In the genomic region with DNA sequence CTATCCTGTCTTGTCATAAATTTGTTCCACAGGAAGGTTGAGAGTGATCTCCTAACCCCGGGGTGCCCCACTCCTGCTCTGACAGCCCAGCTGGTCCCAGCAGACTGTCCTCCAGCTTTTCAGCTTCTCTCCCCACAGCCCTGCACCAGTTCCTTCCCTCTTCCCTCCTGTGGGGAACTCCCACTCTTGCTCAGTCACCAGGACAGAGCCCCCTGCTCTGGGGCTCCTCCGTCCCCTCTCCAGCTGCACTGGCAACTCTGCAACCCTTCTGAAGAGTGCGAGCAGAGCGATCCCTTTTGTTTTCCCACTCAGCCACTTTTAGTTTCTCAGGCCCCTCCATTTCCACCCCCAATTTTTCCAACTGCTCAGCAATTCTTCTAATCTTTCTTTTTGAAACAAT, we compare ENCODE assay signal across 10 mouse cellular contexts. TPM values are rescaled to one million over a fixed set of nuclear protein-coding genes. Genes with fewer than 3 reads are reported as not detected.
DNase-seq lines count a peak whose midpoint lies in the region; ATAC-seq and TF ChIP-seq lines count a peak whose summit lies in the region.
"Had no signal": no experiment of that assay in that cellular context is flagged by ENCODE, and none has a peak within 500 bp of the region (broad histone marks: within the 10 kb centered on the region; RNA-seq: fewer than 3 reads in every experiment).

No protein-coding gene starts in this region.

- DNase-seq in heart, adult 18-20 months, result no peak
- peak; percentile 54 for DNase-seq in lung, postnatal 0 days (ENCODE audit: low spot score)
- DNase-seq in lung, adult 2 months, result no peak
- no peak for DNase-seq in stomach, postnatal 0 days (ENCODE audit: low spot score)
- no peak for DNase-seq in yolk sac, embryonic 10.5 days (ENCODE audit: low spot score)
- no peak for DNase-seq in cerebellum, postnatal 36 days
- DNase-seq: gastrocnemius, adult 2 months had no signal

- no peaks in the 10 kb centered on the region for H3K9me3 ChIP-seq in heart, embryonic 13.5 days
- H3K9me3 ChIP-seq in lung, postnatal 0 days (ENCODE audit: low read length), result no peaks in the 10 kb centered on the region
- H3K9me3 ChIP-seq in stomach, postnatal 0 days (ENCODE audit: control insufficient read depth, low read length), result no peaks in the 10 kb centered on the region

- no peak for ATAC-seq in heart, embryonic 13.5 days (ENCODE audit: extremely low read depth, insufficient number of reproducible peaks, low FRiP score, low TSS enrichment)
- peak; percentile 81 for ATAC-seq in lung, postnatal 0 days
- peak; percentile 47 for ATAC-seq in megakaryocyte, adult 5-6 weeks (ENCODE audit: poor library complexity, severe bottlenecking)
- 0 out of 2 replicates have a peak, but pooled peaks have one; percentile 38 for ATAC-seq in stomach, postnatal 0 days (ENCODE audit: low FRiP score, low TSS enrichment)

- no peak for TF ChIP-seq POLR2A in lung, adult 2 months (IDR thresholded peaks at IDR 0.05; ENCODE audit: borderline replicate concordance, extremely low read depth, low read depth, low read length)

- no peaks in the 10 kb centered on the region for H3K27me3 ChIP-seq in heart, embryonic 13.5 days (replicated peaks)
- H3K27me3 ChIP-seq in lung, postnatal 0 days (replicated peaks; ENCODE audit: insufficient read depth, low read length), result no peaks in the 10 kb centered on the region
- H3K27me3 ChIP-seq in stomach, postnatal 0 days (ENCODE audit: control insufficient read depth, insufficient read depth, low read length), result no peaks in the 10 kb centered on the region

- H3K4me2 ChIP-seq in heart, embryonic 13.5 days, result peak overlapping the region; percentile 27; the same call in 1 of the 2 replicates
- H3K4me2 ChIP-seq in lung, postnatal 0 days (replicated peaks; ENCODE audit: low read depth, low read length), result 0 out of 2 replicates have a peak overlapping the region, but pooled peaks have one; percentile 19
- H3K4me2 ChIP-seq in stomach, postnatal 0 days (replicated peaks; ENCODE audit: low read depth), result 0 out of 2 replicates have a peak overlapping the region, but pooled peaks have one; percentile 2

- no peak for TF ChIP-seq CTCF in lung, postnatal 0 days (IDR thresholded peaks at IDR 0.05)
- no peak for TF ChIP-seq CTCF in lung, adult 2 months (IDR thresholded peaks at IDR 0.05; ENCODE audit: insufficient read depth, low read length)
- no peak for TF ChIP-seq CTCF in stomach, postnatal 0 days (IDR thresholded peaks at IDR 0.05; ENCODE audit: low read depth)

- H3K27ac ChIP-seq in heart, embryonic 13.5 days (replicated peaks), result no peak overlapping the region
- H3K27ac ChIP-seq in lung, postnatal 0 days (ENCODE audit: low read length), result peak overlapping the region; percentile 38; the same call in 1 of the 2 replicates
- no peak overlapping the region for H3K27ac ChIP-seq in stomach, postnatal 0 days (replicated peaks)
- H3K27ac ChIP-seq: gastrocnemius, adult 2 months had no signal

- TF ChIP-seq EP300 in lung, postnatal 0 days (IDR thresholded peaks at IDR 0.05), result no peak
- no peak for TF ChIP-seq EP300 in stomach, postnatal 0 days (optimal IDR thresholded peaks at IDR 0.05)

- no peak overlapping the region for H3K9ac ChIP-seq in heart, embryonic 13.5 days
- H3K9ac ChIP-seq in lung, postnatal 0 days (replicated peaks; ENCODE audit: low read depth), result no peak overlapping the region
- H3K9ac ChIP-seq in stomach, postnatal 0 days (ENCODE audit: low read length), result no peak overlapping the region

- 33% methylated on average over 4 of the region's 4 CpGs for WGBS in heart, embryonic 13.5 days
- WGBS in lung, postnatal 0 days, result 26% methylated on average over 4 of the region's 4 CpGs
- WGBS in lung, adult 2 months, result 20% methylated on average over 4 of the region's 4 CpGs
- 27% methylated on average over 4 of the region's 4 CpGs for WGBS in stomach, postnatal 0 days

- H3K4me3 ChIP-seq in heart, embryonic 13.5 days, result no peak overlapping the region
- no peak overlapping the region for H3K4me3 ChIP-seq in lung, postnatal 0 days (ENCODE audit: low read depth, low read length)
- H3K4me3 ChIP-seq in lung, adult 2 months (replicated peaks; ENCODE audit: extremely low read depth, low read depth, low read length), result no peak overlapping the region
- no peak overlapping the region for H3K4me3 ChIP-seq in stomach, postnatal 0 days (ENCODE audit: low read depth, low read length)
- H3K4me3 ChIP-seq: gastrocnemius, adult 2 months had no signal

- H3K36me3 ChIP-seq in heart, embryonic 13.5 days, result no peaks in the 10 kb centered on the region
- no peaks in the 10 kb centered on the region for H3K36me3 ChIP-seq in lung, postnatal 0 days (ENCODE audit: insufficient read depth, low read length)
- no peaks in the 10 kb centered on the region for H3K36me3 ChIP-seq in stomach, postnatal 0 days (ENCODE audit: control insufficient read depth, insufficient read depth, low read length)

- peaks cover 9% of the 10 kb centered on the region; the same call in 1 of the 2 replicates for H3K4me1 ChIP-seq in heart, embryonic 13.5 days
- H3K4me1 ChIP-seq in lung, postnatal 0 days (ENCODE audit: insufficient read depth, low read depth, low read length), result no peaks in the 10 kb centered on the region
- no peaks in the 10 kb centered on the region for H3K4me1 ChIP-seq in lung, adult 2 months (ENCODE audit: control insufficient read depth, insufficient read depth, low read length)
- H3K4me1 ChIP-seq in stomach, postnatal 0 days (replicated peaks; ENCODE audit: control insufficient read depth, insufficient read depth), result no peaks in the 10 kb centered on the region

RNA-seq across cellular contexts. Expression of a gene that starts 43.0 kb away (rescaled TPM):
- 8.6 and 12.2 TPM in 2 replicates for polyA plus RNA-seq in heart, embryonic 13.5 days (2015; fragmentation: Nextera tagmentation; extraction: Ambion mirVana)
- total RNA-seq in heart, adult 18-20 months (2021), result 10 to 100 TPM; 12.8 to 28.5 TPM
- 2,166 and 3,269 TPM in 2 replicates for polyA plus RNA-seq in lung, postnatal 0 days (2015; fragmentation: Nextera tagmentation; extraction: Ambion mirVana)
- polyA plus RNA-seq in lung, adult 2 months (2012; rRNA removed), result 304 and 343 TPM in 2 replicates
- total RNA-seq in megakaryocyte, adult 5-6 weeks (2015), result 10.3 and 15.7 TPM in 2 replicates
- total RNA-seq in megakaryocyte, adult 5-6 weeks (2017), result 9.5 and 10.7 TPM in 2 replicates
- polyA plus RNA-seq in stomach, postnatal 0 days (2015; fragmentation: Nextera tagmentation; extraction: Ambion mirVana), result 0.10 and 0.29 TPM in 2 replicates
- total RNA-seq: megakaryocyte-erythroid progenitor cell, adult 5-6 weeks had no signal

RNA-seq across cellular contexts. Expression of a gene that starts 44.2 kb away (rescaled TPM):
- polyA plus RNA-seq in heart, embryonic 13.5 days (2015; fragmentation: Nextera tagmentation; extraction: Ambion mirVana), result 76.7 and 91.9 TPM in 2 replicates
- total RNA-seq in heart, adult 18-20 months (2021), result 10 to 100 TPM; 31.3 to 34.7 TPM
- polyA plus RNA-seq in lung, postnatal 0 days (2015; fragmentation: Nextera tagmentation; extraction: Ambion mirVana), result 61.0 and 67.6 TPM in 2 replicates
- polyA plus RNA-seq in lung, adult 2 months (2012; rRNA removed), result 51.7 and 57.9 TPM in 2 replicates
- total RNA-seq in megakaryocyte, adult 5-6 weeks (2015), result 70.3 and 88.4 TPM in 2 replicates
- total RNA-seq in megakaryocyte, adult 5-6 weeks (2017), result 87.7 and 103 TPM in 2 replicates
- 52.5 and 53.6 TPM in 2 replicates for polyA plus RNA-seq in stomach, postnatal 0 days (2015; fragmentation: Nextera tagmentation; extraction: Ambion mirVana)

RNA-seq across cellular contexts. Expression of a gene that starts 53.5 kb away (rescaled TPM):
- 90.5 and 115 TPM in 2 replicates for polyA plus RNA-seq in heart, embryonic 13.5 days (2015; fragmentation: Nextera tagmentation; extraction: Ambion mirVana)
- 100 to 1,000 TPM; 145 to 223 TPM for total RNA-seq in heart, adult 18-20 months (2021)
- 2,893 and 3,526 TPM in 2 replicates for polyA plus RNA-seq in lung, postnatal 0 days (2015; fragmentation: Nextera tagmentation; extraction: Ambion mirVana)
- 3,937 and 4,776 TPM in 2 replicates for polyA plus RNA-seq in lung, adult 2 months (2012; rRNA removed)
- total RNA-seq in megakaryocyte, adult 5-6 weeks (2015), result 25,165 and 27,808 TPM in 2 replicates
- total RNA-seq in megakaryocyte, adult 5-6 weeks (2017), result 22,947 and 27,911 TPM in 2 replicates
- 48.9 and 54.0 TPM in 2 replicates for polyA plus RNA-seq in stomach, postnatal 0 days (2015; fragmentation: Nextera tagmentation; extraction: Ambion mirVana)

Comparison
In these comparisons a context has a peak if more than half of its experiments do, and no peak if none do; other contexts are left out.
1. RNA of a gene that starts 43.0 kb away (polyA plus RNA-seq): 2,166 to 3,269 TPM in lung, postnatal 0 days and 304 to 343 TPM in lung, adult 2 months; 8.6 to 12.2 TPM in heart, embryonic 13.5 days and 0.10 to 0.29 TPM in stomach, postnatal 0 days; every median in the first group is over 10 times any median in the second.
2. RNA of a gene that starts 53.5 kb away (polyA plus RNA-seq): 3,937 to 4,776 TPM in lung, adult 2 months and 2,893 to 3,526 TPM in lung, postnatal 0 days; 90.5 to 115 TPM in heart, embryonic 13.5 days and 48.9 to 54.0 TPM in stomach, postnatal 0 days; every median in the first group is over 10 times any median in the second.
3. Peak in every context shown above with its lines, with median percentiles within 50 percentile points of each other: H3K4me2 ChIP-seq.